Mouse (Mus musculus): ENCODE results near the gene Rsg1. TPM values are rescaled to one million over a fixed set of nuclear protein-coding genes. Genes with fewer than 3 reads are reported as not detected.

Gene Rsg1
- polyA plus RNA-seq, 3 experiments from 2014 or later = 1.7 to 6.1 (median 3.3) TPM

Other genes starting within 250 kb of the Rsg1 start
- gene Atp13a2, start 227.1 kb upstream of the Rsg1 start, polyA plus RNA-seq (2017; shearing (Covaris generic)) = 1 to 10 TPM; 3.1 to 5.9 (median 5.6) TPM
- gene Mfap2, start 203.5 kb upstream of the Rsg1 start, polyA plus RNA-seq (2017; shearing (Covaris generic)) = not detected
- 1 to 10 TPM in 1 of 3 experiments, under 1 TPM in 2; 0.67 to 1.2 (median 0.67) TPM for gene Crocc, start 153.4 kb upstream of the Rsg1 start, polyA plus RNA-seq (2017; shearing (Covaris generic))
- 10 to 100 TPM; 85.9 to 95.9 (median 91.8) TPM for gene Necap2, start 135.6 kb upstream of the Rsg1 start, polyA plus RNA-seq (2017; shearing (Covaris generic))
- 1 to 10 TPM; 1.1 to 1.5 (median 1.5) TPM for gene Spata21, start 125.6 kb upstream of the Rsg1 start, polyA plus RNA-seq (2017; shearing (Covaris generic))
- gene Szrd1, start 74.2 kb upstream of the Rsg1 start, polyA plus RNA-seq (2017; shearing (Covaris generic)) = 10 to 100 TPM; 37.9 to 88.5 (median 58.2) TPM
- 1 to 10 TPM; 5.5 to 6.3 (median 5.8) TPM for gene Fbxo42, start 66.0 kb upstream of the Rsg1 start, polyA plus RNA-seq (2017; shearing (Covaris generic))
- gene Arhgef19, start 25.5 kb downstream of the Rsg1 start, polyA plus RNA-seq (2017; shearing (Covaris generic)) = not detected
- not detected for gene Epha2, start 87.3 kb downstream of the Rsg1 start, polyA plus RNA-seq (2017; shearing (Covaris generic))
- not detected for gene Fam131c, start 154.3 kb downstream of the Rsg1 start, polyA plus RNA-seq (2017; shearing (Covaris generic))
- not detected for gene Clcnka, start 184.8 kb downstream of the Rsg1 start, polyA plus RNA-seq (2017; shearing (Covaris generic))
- gene Clcnkb, start 202.1 kb downstream of the Rsg1 start, polyA plus RNA-seq (2017; shearing (Covaris generic)) = not detected
- not detected for gene Hspb7, start 206.8 kb downstream of the Rsg1 start, polyA plus RNA-seq (2017; shearing (Covaris generic))
- gene Srarp, start 222.1 kb downstream of the Rsg1 start, polyA plus RNA-seq (2017; shearing (Covaris generic)) = not detected
- gene Zbtb17, start 230.7 kb downstream of the Rsg1 start, polyA plus RNA-seq (2017; shearing (Covaris generic)) = 10 to 100 TPM; 12.6 to 16.9 (median 14.1) TPM